Comparison of ENCODE assay signal across 15 mouse cellular contexts in the genomic region with DNA sequence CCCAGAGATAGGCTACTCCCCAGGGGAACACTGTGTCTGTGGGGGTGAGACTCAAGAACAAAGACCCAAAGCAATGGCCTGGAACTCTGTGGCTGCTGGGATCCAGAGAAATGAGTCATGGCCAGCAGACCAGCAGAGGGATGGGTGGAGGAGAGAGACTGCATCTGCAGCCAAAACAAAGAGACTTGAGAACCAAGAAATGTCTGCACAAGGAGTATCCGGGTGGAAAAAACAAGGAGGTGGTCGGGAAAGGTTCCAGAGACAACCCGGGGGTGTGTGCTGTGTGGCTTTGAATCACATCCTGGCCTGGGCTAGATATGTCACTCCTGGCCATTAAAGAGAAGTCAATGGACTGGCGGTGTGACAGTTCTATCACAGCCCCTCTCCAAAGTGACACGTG. TPM values are rescaled to one million over a fixed set of nuclear protein-coding genes. Genes with fewer than 3 reads are reported as not detected.
DNase-seq lines count a peak whose midpoint lies in the region; ATAC-seq and TF ChIP-seq lines count a peak whose summit lies in the region.
"Had no signal": no experiment of that assay in that cellular context is flagged by ENCODE, and none has a peak within 500 bp of the region (broad histone marks: within the 10 kb centered on the region; RNA-seq: fewer than 3 reads in every experiment).

No protein-coding gene starts in this region.

- H3ac ChIP-seq in myocyte (ENCODE audit: control insufficient read depth, insufficient read length) = no peak overlapping the region

- peak; percentile 60 for DNase-seq in right cerebral cortex, adult 18-20 months
- DNase-seq in right cerebral cortex, postnatal 10 days (ENCODE audit: low spot score in 2 of 2) = no peak
- DNase-seq in heart, adult 9 months (ENCODE audit: low spot score in 2 of 2) = peak; percentile 81 to 83
- DNase-seq in thymus, adult 18-20 months = no peak
- no peak for DNase-seq in midbrain, embryonic 10.5 days (ENCODE audit: low spot score)
- DNase-seq: adrenal gland, postnatal 25 days; cerebellum, postnatal 25 days; thymus, postnatal 36 days had no signal

- H3K79me2 ChIP-seq in myocyte (ENCODE audit: control insufficient read depth, insufficient read depth) = no peaks in the 10 kb centered on the region

- no peaks in the 10 kb centered on the region for H3K36me3 ChIP-seq in myocyte (ENCODE audit: control insufficient read depth, insufficient read depth)
- H3K36me3 ChIP-seq in hindbrain, embryonic 13.5 days = no peaks in the 10 kb centered on the region
- no peaks in the 10 kb centered on the region for H3K36me3 ChIP-seq in midbrain, embryonic 10.5 days
- H3K36me3 ChIP-seq: forebrain, embryonic 10.5 days; hindbrain, embryonic 15.5 days; limb, embryonic 13.5 days had no signal

- TF ChIP-seq POLR2A in cortical plate, adult 2 months (IDR thresholded peaks at IDR 0.05; ENCODE audit: extremely low read depth, insufficient read depth, low read length) = no peak
- TF ChIP-seq POLR2A in myocyte (IDR thresholded peaks at IDR 0.05; ENCODE audit: insufficient read length, low read depth) = no peak

- 87% methylated on average over 5 of the region's 5 CpGs for WGBS in hindbrain, embryonic 13.5 days
- 89% methylated on average over 5 of the region's 5 CpGs for WGBS in midbrain, embryonic 10.5 days

- H3K27me3 ChIP-seq in myocyte (ENCODE audit: control insufficient read depth, insufficient read depth, insufficient read length) = no peaks in the 10 kb centered on the region
- H3K27me3 ChIP-seq in hindbrain, embryonic 13.5 days = no peaks in the 10 kb centered on the region
- H3K27me3 ChIP-seq in midbrain, embryonic 10.5 days (ENCODE audit: low read depth, poor library complexity, severe bottlenecking) = no peaks in the 10 kb centered on the region
- H3K27me3 ChIP-seq: hindbrain, embryonic 15.5 days; limb, embryonic 13.5 days had no signal

- no peak overlapping the region for H3K4me3 ChIP-seq in cortical plate, adult 2 months (ENCODE audit: insufficient read depth, low read length)
- H3K4me3 ChIP-seq in myocyte = no peak overlapping the region
- no peak overlapping the region for H3K4me3 ChIP-seq in hindbrain, embryonic 13.5 days
- H3K4me3 ChIP-seq in midbrain, embryonic 10.5 days = no peak overlapping the region
- H3K4me3 ChIP-seq: forebrain, embryonic 10.5 days; hindbrain, embryonic 15.5 days; limb, embryonic 13.5 days had no signal

- no peaks in the 10 kb centered on the region for H3K4me1 ChIP-seq in cortical plate, adult 2 months (ENCODE audit: control insufficient read depth, insufficient read depth, low read length)
- no peaks in the 10 kb centered on the region for H3K4me1 ChIP-seq in hindbrain, embryonic 13.5 days (replicated peaks)
- H3K4me1 ChIP-seq in midbrain, embryonic 10.5 days = peaks cover 7% of the 10 kb centered on the region
- H3K4me1 ChIP-seq: hindbrain, embryonic 15.5 days had no signal

- H3K9me3 ChIP-seq in hindbrain, embryonic 13.5 days = peaks cover 18% of the 10 kb centered on the region
- H3K9me3 ChIP-seq in midbrain, embryonic 10.5 days (replicated peaks) = peaks cover 29% of the 10 kb centered on the region; the same call in 1 of the 2 replicates

- no peak for TF ChIP-seq CTCF in cortical plate, adult 2 months (IDR thresholded peaks at IDR 0.05; ENCODE audit: extremely low read depth, insufficient read depth, low read length)

- 0 out of 2 replicates have a peak overlapping the region, but pooled peaks have one; percentile 64 for H3K27ac ChIP-seq in cortical plate, adult 2 months (ENCODE audit: insufficient read depth, low read length)
- H3K27ac ChIP-seq in hindbrain, embryonic 13.5 days = no peak overlapping the region
- no peak overlapping the region for H3K27ac ChIP-seq in midbrain, embryonic 10.5 days (replicated peaks)
- H3K27ac ChIP-seq: forebrain, embryonic 10.5 days; hindbrain, embryonic 15.5 days; limb, embryonic 13.5 days; macrophage had no signal

- H3K9ac ChIP-seq in hindbrain, embryonic 13.5 days = no peak overlapping the region
- H3K9ac ChIP-seq: hindbrain, embryonic 15.5 days; limb, embryonic 13.5 days had no signal

- no peak for ATAC-seq in hindbrain, embryonic 13.5 days (ENCODE audit: low FRiP score)

- H3K4me2 ChIP-seq in myocyte (ENCODE audit: low read depth) = peak overlapping the region; percentile 55
- H3K4me2 ChIP-seq in hindbrain, embryonic 13.5 days = no peak overlapping the region
- H3K4me2 ChIP-seq: hindbrain, embryonic 15.5 days; limb, embryonic 13.5 days had no signal

TF ChIP-seq in myocyte, 11 proteins besides CTCF, POLR2A, EP300 and RAD21:
- TF ChIP-seq CEBPB (IDR thresholded peaks at IDR 0.05; ENCODE audit: insufficient read depth, poor library complexity, severe bottlenecking) = no peak
- TF ChIP-seq POLR2AphosphoS2 (IDR thresholded peaks at IDR 0.05; ENCODE audit: insufficient read length, low read depth) = no peak
- TF ChIP-seq USF1 (IDR thresholded peaks at IDR 0.05; ENCODE audit: low read depth) = no peak
- no peak for TF ChIP-seq MAX (IDR thresholded peaks at IDR 0.05; ENCODE audit: low read depth)
- TF ChIP-seq E2F4 (IDR thresholded peaks at IDR 0.05; ENCODE audit: insufficient read depth) = no peak
- TF ChIP-seq MYOG (IDR thresholded peaks at IDR 0.05; ENCODE audit: control insufficient read depth in 1 of 3, insufficient read depth in 1 of 3, insufficient read length in 2 of 3, low read depth in 2 of 3) = no peak
- TF ChIP-seq TCF12 (IDR thresholded peaks at IDR 0.05; ENCODE audit: insufficient read depth, poor library complexity, severe bottlenecking) = no peak
- TF ChIP-seq MYOD1 (IDR thresholded peaks at IDR 0.05; ENCODE audit: control insufficient read depth in 1 of 3, insufficient read length in 2 of 3, low read depth in 2 of 3) = no peak
- TF ChIP-seq SRF (IDR thresholded peaks at IDR 0.05; ENCODE audit: control insufficient read depth, insufficient read length, low read depth) = no peak
- TF ChIP-seq REST (IDR thresholded peaks at IDR 0.05; ENCODE audit: insufficient read depth, insufficient read length) = no peak
- TF ChIP-seq TCF3 (IDR thresholded peaks at IDR 0.05; ENCODE audit: insufficient read length, low read depth) = no peak
TF ChIP-seq in myocyte: peak in this region for 0.

RNA-seq across cellular contexts. Expression of a gene that starts 15.8 kb away (rescaled TPM):
- 180 and 195 TPM in 2 replicates for polyA plus RNA-seq in cortical plate, adult 2 months (2012; rRNA removed)
- polyA plus RNA-seq in myocyte (2012; fragmentation: generic; extraction: Trizol) = 247 TPM
- 424 and 441 TPM in 2 replicates for polyA plus RNA-seq in hindbrain, embryonic 13.5 days (2015; fragmentation: Nextera tagmentation; extraction: Ambion mirVana)
- polyA plus RNA-seq in midbrain, embryonic 10.5 days (2016; fragmentation: Nextera tagmentation; extraction: Ambion mirVana) = 359 and 362 TPM in 2 replicates

RNA-seq across cellular contexts. Expression of a gene that starts 45.9 kb away (rescaled TPM):
- 229 and 234 TPM in 2 replicates for polyA plus RNA-seq in cortical plate, adult 2 months (2012; rRNA removed)
- polyA plus RNA-seq in myocyte (2012; fragmentation: generic; extraction: Trizol) = 247 TPM
- polyA plus RNA-seq in hindbrain, embryonic 13.5 days (2015; fragmentation: Nextera tagmentation; extraction: Ambion mirVana) = 340 and 343 TPM in 2 replicates
- polyA plus RNA-seq in midbrain, embryonic 10.5 days (2016; fragmentation: Nextera tagmentation; extraction: Ambion mirVana) = 330 and 349 TPM in 2 replicates

RNA-seq across cellular contexts. Expression of a gene that starts 54.0 kb away (rescaled TPM):
- 81.1 and 82.4 TPM in 2 replicates for polyA plus RNA-seq in cortical plate, adult 2 months (2012; rRNA removed)
- polyA plus RNA-seq in myocyte (2012; fragmentation: generic; extraction: Trizol) = 42.2 TPM
- 40.8 and 45.3 TPM in 2 replicates for polyA plus RNA-seq in hindbrain, embryonic 13.5 days (2015; fragmentation: Nextera tagmentation; extraction: Ambion mirVana)
- 8.7 and 14.8 TPM in 2 replicates for polyA plus RNA-seq in midbrain, embryonic 10.5 days (2016; fragmentation: Nextera tagmentation; extraction: Ambion mirVana)

Comparison
In these comparisons a context has a peak if more than half of its experiments do, and no peak if none do; other contexts are left out.
1. DNase-seq: peak in right cerebral cortex, adult 18-20 months (single experiment) and heart, adult 9 months (2 of 2); none in right cerebral cortex, postnatal 10 days (0 of 2), thymus, adult 18-20 months (0 of 2) and midbrain, embryonic 10.5 days (single experiment).